Mouse (Mus musculus): ENCODE data around the gene 2610528A11Rik.

2610528A11Rik gene

GRCm38 (mm10) chr14:37083755-37084154, 30.1 kb downstream of the 2610528A11Rik start:
- DNase-seq = no peak

GRCm38 (mm10) chr14:37080724-37081123, 33.1 kb downstream of the 2610528A11Rik start:
- DNase-seq = no peak

GRCm38 (mm10) chr14:37068516-37068915, 45.3 kb downstream of the 2610528A11Rik start:
- peak; percentile 34 for DNase-seq

GRCm38 (mm10) chr14:37067629-37068028, 46.2 kb downstream of the 2610528A11Rik start, which contains the start of gene Lrit2:
Gene Lrit2 (plus strand): TSS chr14:37067929.
- DNase-seq = no peak

- DNase-seq = no peak
Measured at GRCm38 (mm10) chr14:37066636-37067035, 47.2 kb downstream of the 2610528A11Rik start.

- no peak for DNase-seq
Measured at GRCm38 (mm10) chr14:37064849-37065248, 49.0 kb downstream of the 2610528A11Rik start.
